Mouse (Mus musculus): ENCODE measurements around the gene Gm8271.
"Not testable (repeated sequence)": the region's sequence is repeated elsewhere in the genome, so short reads cannot be mapped to it uniquely, and the experiment has no call there.

The Gm8271 gene

GRCm38 (mm10) chr14:5185493-5185892 lies at the start of gene Gm8271:
Gene Gm8271, plus strand, starts transcription at chr14:5185793.
- DNase-seq (ENCODE audit: low spot score in 2 of 2) = not testable (repeated sequence)

- not testable (repeated sequence) for DNase-seq (ENCODE audit: low spot score in 2 of 2)
Observed at GRCm38 (mm10) chr14:5164235-5164634, 21.4 kb upstream of the Gm8271 start, which contains the start of gene Gm3317. Gene Gm3317, plus strand, starts transcription at chr14:5164535.
